Mouse (Mus musculus) neural tube, embryonic 13.5 days (tissue): Measurements from ENCODE around the gene Gimap3. TPM values are rescaled to one million over a fixed set of nuclear protein-coding genes. Genes with fewer than 3 reads are reported as not detected.

Experiments used
- ATAC-seq: fragments of 200-750 bp; cut with Nextera tagmentation; 2 replicates; pipeline ENCODE4 v1.8.0; 2017; ENCODE audit warnings: low read depth, mild to moderate bottlenecking, moderate TSS enrichment, moderate library complexity
- H3K27ac ChIP-seq: fragments of 300-500 bp; sonication (generic); replicated peaks from 2 replicates; pipeline ENCODE4 v1.5.1; 2015; ENCODE audit warnings: moderate library complexity, mild to moderate bottlenecking, inconsistent platforms
- H3K27me3 ChIP-seq: fragments of 300-500 bp; sonication (generic); 2 replicates; pipeline ENCODE4 v1.6.1; 2015; ENCODE audit warnings: mild to moderate bottlenecking, inconsistent platforms
- H3K36me3 ChIP-seq: fragments of 300-500 bp; sonication (generic); 2 replicates; pipeline ENCODE4 v1.6.1; 2015; ENCODE audit warnings: mild to moderate bottlenecking, inconsistent platforms
- H3K4me1 ChIP-seq: fragments of 300-500 bp; sonication (generic); replicated peaks from 2 replicates; pipeline ENCODE4 v1.6.1; 2015; ENCODE audit warnings: inconsistent platforms
- H3K4me2 ChIP-seq: fragments of 300-500 bp; sonication (generic); 2 replicates; pipeline ENCODE4 v1.6.1; 2015; ENCODE audit warnings: inconsistent platforms, mild to moderate bottlenecking, moderate library complexity
- H3K4me3 ChIP-seq: fragments of 300-500 bp; sonication (generic); 2 replicates; pipeline ENCODE4 v1.5.1; 2015; ENCODE audit warnings: mild to moderate bottlenecking, inconsistent platforms
- H3K9ac ChIP-seq: fragments of 300-500 bp; sonication (generic); 2 replicates; pipeline ENCODE4 v1.6.1; 2015; ENCODE audit warnings: moderate library complexity, mild to moderate bottlenecking, inconsistent platforms
- H3K9me3 ChIP-seq: fragments of 300-500 bp; sonication (generic); 2 replicates; pipeline ENCODE4 v1.6.1; 2016; ENCODE audit warnings: inconsistent platforms
- WGBS: fragments of 180-500 bp; shearing (Covaris S2); methylation state at CpG from one replicate; pipeline ENCODE4 v1.1.7; 2015; 5-methylcytosine and 5-hydroxymethylcytosine counted together
- polyA plus RNA-seq: library from polyadenylated mRNA; unstranded; fragments of >200 nt; fragmentation: Nextera tagmentation; extraction: Ambion mirVana; gene quantifications from 2 replicates; pipeline ENCODE4 v1.2.1, GENCODE M21; 2015

Gene Gimap3
- polyA plus RNA-seq, 1 experiment from 2014 or later: not detected

GRCm38 (mm10) chr6:48768933-48769332 is 1.7 kb downstream of the Gimap3 start:
- no peaks in the 10 kb centered on the region for H3K4me1 ChIP-seq
- H3K27ac ChIP-seq: no peak overlapping the region
- no peaks in the 10 kb centered on the region for H3K27me3 ChIP-seq
- no peaks in the 10 kb centered on the region for H3K36me3 ChIP-seq
- WGBS: 92% methylated on average over 3 of the region's 3 CpGs
- no peak for ATAC-seq
- no peak overlapping the region for H3K4me2 ChIP-seq
- H3K9ac ChIP-seq: no peak overlapping the region
- peaks cover 7% of the 10 kb centered on the region; the same call in 1 of the 2 replicates for H3K9me3 ChIP-seq
- no peak overlapping the region for H3K4me3 ChIP-seq

- 81% methylated on average over 9 of the region's 9 CpGs for WGBS
- no peak overlapping the region for H3K4me3 ChIP-seq
- H3K9ac ChIP-seq: no peak overlapping the region
- no peaks in the 10 kb centered on the region for H3K4me1 ChIP-seq
- no peak overlapping the region for H3K4me2 ChIP-seq
- peaks cover 7% of the 10 kb centered on the region; the same call in 1 of the 2 replicates for H3K9me3 ChIP-seq
- H3K27ac ChIP-seq: no peak overlapping the region
- H3K36me3 ChIP-seq: no peaks in the 10 kb centered on the region
- ATAC-seq: no peak
- H3K27me3 ChIP-seq: no peaks in the 10 kb centered on the region
Measured at GRCm38 (mm10) chr6:48768178-48768869, 2.3 kb downstream of the Gimap3 start.

- no peak for ATAC-seq
- Histone ChIP-seq H3K27me3 (no peaks in the 10 kb centered on the region), H3K4me2 (no peak overlapping the region), H3K4me3 (no peak overlapping the region), H3K4me1 (no peaks in the 10 kb centered on the region), H3K27ac (no peak overlapping the region), H3K36me3 (no peaks in the 10 kb centered on the region), H3K9ac (no peak overlapping the region), H3K9me3 (peaks cover 7% of the 10 kb centered on the region; the same call in 1 of the 2 replicates)
- WGBS: 92% methylated on average over 10 of the region's 10 CpGs
Measured at GRCm38 (mm10) chr6:48764496-48764895, 6.2 kb downstream of the Gimap3 start.

- Histone ChIP-seq H3K36me3 (no peaks in the 10 kb centered on the region), H3K4me1 (no peaks in the 10 kb centered on the region), H3K9ac (no peak overlapping the region), H3K4me2 (no peak overlapping the region), H3K27me3 (no peaks in the 10 kb centered on the region), H3K4me3 (no peak overlapping the region), H3K27ac (no peak overlapping the region), H3K9me3 (peaks cover 7% of the 10 kb centered on the region; the same call in 1 of the 2 replicates)
- 59% methylated on average over 7 of the region's 7 CpGs for WGBS
- peak; percentile 56 for ATAC-seq
Measured at GRCm38 (mm10) chr6:48763567-48764270, 6.9 kb downstream of the Gimap3 start.

GRCm38 (mm10) chr6:48747091-48747966 is 23.3 kb downstream of the Gimap3 start:
- Histone ChIP-seq H3K27me3 (peaks cover 30% of the 10 kb centered on the region), H3K9me3 (no peaks in the 10 kb centered on the region)

GRCm38 (mm10) chr6:48745959-48746889 is 24.4 kb downstream of the Gimap3 start, which contains the start of gene Gimap5:
Gimap5 (plus strand) TSS chr6:48746197.
- WGBS: 52% methylated on average over 16 of the region's 16 CpGs
- H3K4me3 ChIP-seq: no peak within 1 kb of the TSS
- H3K27me3 ChIP-seq: peaks cover 41% of the 10 kb centered on the region
- H3K27ac ChIP-seq: peak within 1 kb of the TSS; percentile 42; the same call in 1 of the 2 replicates
- H3K9ac ChIP-seq: no peak within 1 kb of the TSS
- H3K36me3 ChIP-seq: no peaks in the 10 kb centered on the region
- H3K4me1 ChIP-seq: peaks cover 15% of the 10 kb centered on the region
- H3K9me3 ChIP-seq: no peaks in the 10 kb centered on the region
- peak within 1 kb of the TSS; percentile 22; the same call in 1 of the 2 replicates for H3K4me2 ChIP-seq
- no peak for ATAC-seq

More at GRCm38 (mm10) chr6:48747091-48747966, 23.3 kb downstream of the Gimap3 start:
- WGBS: 74% methylated on average over 7 of the region's 7 CpGs
- no peak for ATAC-seq
- Histone ChIP-seq H3K27ac (no peak overlapping the region), H3K36me3 (no peaks in the 10 kb centered on the region), H3K4me3 (no peak overlapping the region), H3K4me1 (peaks cover 9% of the 10 kb centered on the region), H3K4me2 (no peak overlapping the region), H3K9ac (no peak overlapping the region)

- ATAC-seq: no peak
- WGBS: 60% methylated on average over 2 of the region's 2 CpGs
Measured at GRCm38 (mm10) chr6:48745490-48745889, 25.2 kb downstream of the Gimap3 start.

GRCm38 (mm10) chr6:48742422-48743351 is 28.0 kb downstream of the Gimap3 start:
- Histone ChIP-seq H3K9me3 (no peaks in the 10 kb centered on the region), H3K27ac (peak overlapping the region; percentile 18; the same call in 1 of the 2 replicates), H3K4me1 (peaks cover 15% of the 10 kb centered on the region), H3K4me3 (peak overlapping the region; percentile 49), H3K4me2 (peak overlapping the region; percentile 74), H3K9ac (peak overlapping the region; percentile 72), H3K27me3 (peaks cover 52% of the 10 kb centered on the region), H3K36me3 (no peaks in the 10 kb centered on the region)
- WGBS: 3% methylated on average over 52 of the region's 52 CpGs
- ATAC-seq: peak; percentile 84

More at GRCm38 (mm10) chr6:48745490-48745889, 25.2 kb downstream of the Gimap3 start:
- H3K4me3 ChIP-seq: no peak overlapping the region
- no peaks in the 10 kb centered on the region for H3K36me3 ChIP-seq
- no peaks in the 10 kb centered on the region for H3K9me3 ChIP-seq
- no peak overlapping the region for H3K4me2 ChIP-seq
- no peak overlapping the region for H3K27ac ChIP-seq
- peaks cover 48% of the 10 kb centered on the region for H3K27me3 ChIP-seq
- H3K9ac ChIP-seq: no peak overlapping the region
- peaks cover 15% of the 10 kb centered on the region for H3K4me1 ChIP-seq

- Histone ChIP-seq H3K9ac (no peak overlapping the region), H3K4me1 (peaks cover 15% of the 10 kb centered on the region), H3K27ac (no peak overlapping the region), H3K4me3 (peak overlapping the region; percentile 49; the same call in 1 of the 2 replicates), H3K9me3 (no peaks in the 10 kb centered on the region), H3K4me2 (peak overlapping the region; percentile 74), H3K36me3 (no peaks in the 10 kb centered on the region), H3K27me3 (peaks cover 52% of the 10 kb centered on the region)
- ATAC-seq: peak; percentile 18; the same call in 1 of the 2 replicates
- 24% methylated on average over 9 of the region's 9 CpGs for WGBS
Measured at GRCm38 (mm10) chr6:48741711-48742206, 28.9 kb downstream of the Gimap3 start.

GRCm38 (mm10) chr6:48741273-48741672 is 29.4 kb downstream of the Gimap3 start:
- H3K4me2 ChIP-seq: no peak overlapping the region
- H3K9me3 ChIP-seq: no peaks in the 10 kb centered on the region
- H3K4me3 ChIP-seq: no peak overlapping the region

More at GRCm38 (mm10) chr6:48741273-48741672, 29.4 kb downstream of the Gimap3 start:
- Histone ChIP-seq H3K9ac (no peak overlapping the region), H3K4me1 (peaks cover 15% of the 10 kb centered on the region), H3K27me3 (peaks cover 52% of the 10 kb centered on the region), H3K27ac (no peak overlapping the region), H3K36me3 (no peaks in the 10 kb centered on the region)
- ATAC-seq: no peak
- 20% methylated on average over 3 of the region's 3 CpGs for WGBS
